Mouse (Mus musculus) heart, adult 8-10 months (tissue): ENCODE results near the gene Baat. TPM values are rescaled to one million over a fixed set of nuclear protein-coding genes. Genes with fewer than 3 reads are reported as not detected.
"Not testable (repeated sequence)": the region's sequence is repeated elsewhere in the genome, so short reads cannot be mapped to it uniquely, and the experiment has no call there.

ENCODE experiments used
- DNase-seq: peaks from one replicate; pipeline ENCODE4 v3.0.0; 2022; ENCODE audit warnings: low spot score
- total RNA-seq, 4 experiments: library from RNA; stranded (reverse); gene quantifications; 2 replicates each; pipeline ENCODE4 v1.2.4; 2022

Gene Baat
- under 1 TPM in 1 of 4 experiments, not detected in 3; 0.35 TPM for total RNA-seq

GRCm38 (mm10) chr4:49506386-49506785 is at the start of gene Baat:
Gene Baat, minus strand, starts transcription at chr4:49506557.
- no peak for DNase-seq

GRCm38 (mm10) chr4:49553380-49553779 is 47.0 kb upstream of the Baat start:
- DNase-seq: no peak

GRCm38 (mm10) chr4:49549383-49549782 is 43.0 kb upstream of the Baat start, which contains the start of gene Aldob:
Gene Aldob, minus strand, starts transcription at chr4:49549546.
- no peak for DNase-seq

- DNase-seq: no peak
Observed at GRCm38 (mm10) chr4:49547544-49548219, 41.3 kb upstream of the Baat start.

GRCm38 (mm10) chr4:49546873-49547543 is 40.7 kb upstream of the Baat start:
- DNase-seq: no peak

- no peak for DNase-seq
Observed at GRCm38 (mm10) chr4:49546026-49546425, 39.7 kb upstream of the Baat start.

GRCm38 (mm10) chr4:49540966-49541365 is 34.6 kb upstream of the Baat start:
- DNase-seq: peak; percentile 6

GRCm38 (mm10) chr4:49539665-49540064 is 33.3 kb upstream of the Baat start:
- DNase-seq: peak; percentile 10

- DNase-seq: peak; percentile 3
Observed at GRCm38 (mm10) chr4:49536671-49537070, 30.3 kb upstream of the Baat start.

- DNase-seq: no peak
Observed at GRCm38 (mm10) chr4:49535675-49536294, 29.4 kb upstream of the Baat start.

- no peak for DNase-seq
Observed at GRCm38 (mm10) chr4:49535036-49535435, 28.7 kb upstream of the Baat start.

GRCm38 (mm10) chr4:49522576-49522975 is 16.2 kb upstream of the Baat start:
- DNase-seq: peak; percentile 9

- DNase-seq: no peak
Observed at GRCm38 (mm10) chr4:49521346-49521745, 15.0 kb upstream of the Baat start.

- peak; percentile 97 for DNase-seq
Observed at GRCm38 (mm10) chr4:49520572-49521340, 14.4 kb upstream of the Baat start, which contains the start of the genes Mrpl50 and Zfp189. Gene Mrpl50, minus strand, starts transcription at chr4:49521093. Gene Zfp189, plus strand, starts transcription at chr4:49521176.

GRCm38 (mm10) chr4:49519476-49519875 is 13.1 kb upstream of the Baat start:
- DNase-seq: no peak

GRCm38 (mm10) chr4:49514441-49514840 is 8.1 kb upstream of the Baat start:
- no peak for DNase-seq

- DNase-seq: no peak
Observed at GRCm38 (mm10) chr4:49512636-49513035, 6.3 kb upstream of the Baat start.

GRCm38 (mm10) chr4:49510236-49510835 is 4.0 kb upstream of the Baat start:
- not testable (repeated sequence) for DNase-seq

- DNase-seq: no peak
Observed at GRCm38 (mm10) chr4:49509183-49509582, 2.8 kb upstream of the Baat start.

GRCm38 (mm10) chr4:49503563-49503962 is 2.8 kb downstream of the Baat start:
- no peak for DNase-seq

GRCm38 (mm10) chr4:49485934-49486650 is 20.3 kb downstream of the Baat start:
- not testable (repeated sequence) for DNase-seq
